Mouse (Mus musculus): ENCODE data around the gene Pcbp1. TPM values are rescaled to one million over a fixed set of nuclear protein-coding genes. Genes with fewer than 3 reads are reported as not detected.
A peak's percentile ranks its signal among the peaks of the same experiment; 100 is the strongest.

Pcbp1 gene
- polyA plus RNA-seq, 1 experiment from 2014 or later: 313 TPM

GRCm38 (mm10) chr6:86488149-86488485 is 38.0 kb downstream of the Pcbp1 start:
- WGBS: 19% methylated on average over 3 of the region's 3 CpGs

GRCm38 (mm10) chr6:86487358-86488148 is 38.6 kb downstream of the Pcbp1 start:
- no peaks in the 10 kb centered on the region for H3K36me3 ChIP-seq
- peak overlapping the region; percentile 18 for H3K4me3 ChIP-seq
- peak overlapping the region; percentile 92 for H3K27ac ChIP-seq
- peaks cover 21% of the 10 kb centered on the region for H3K4me1 ChIP-seq (replicated peaks)
- no peaks in the 10 kb centered on the region for H3K9me3 ChIP-seq (replicated peaks)
- peak; percentile 89 for ATAC-seq (replicated peaks; ENCODE audit: insufficient number of reproducible peaks, insufficient read depth, low FRiP score, low read depth)
- H3K27me3 ChIP-seq: no peaks in the 10 kb centered on the region
- H3K4me2 ChIP-seq: peak overlapping the region; percentile 50
- WGBS: 10% methylated on average over 24 of the region's 24 CpGs
- peak overlapping the region; percentile 42 for H3K9ac ChIP-seq

More at GRCm38 (mm10) chr6:86488149-86488485, 38.0 kb downstream of the Pcbp1 start:
- H3K4me3 ChIP-seq: peak overlapping the region; percentile 18; the same call in 1 of the 2 replicates
- peak overlapping the region; percentile 92 for H3K27ac ChIP-seq
- H3K27me3 ChIP-seq: no peaks in the 10 kb centered on the region
- peaks cover 21% of the 10 kb centered on the region for H3K4me1 ChIP-seq (replicated peaks)
- H3K4me2 ChIP-seq: peak overlapping the region; percentile 50
- no peaks in the 10 kb centered on the region for H3K9me3 ChIP-seq (replicated peaks)
- H3K36me3 ChIP-seq: no peaks in the 10 kb centered on the region
- peak overlapping the region; percentile 42 for H3K9ac ChIP-seq
- ATAC-seq (replicated peaks; ENCODE audit: insufficient number of reproducible peaks, insufficient read depth, low FRiP score, low read depth): 0 out of 2 replicates have a peak, but pooled peaks have one; percentile 4

- no peaks in the 10 kb centered on the region for H3K9me3 ChIP-seq (replicated peaks)
- H3K9ac ChIP-seq: no peak overlapping the region
- no peak for ATAC-seq (replicated peaks; ENCODE audit: insufficient number of reproducible peaks, insufficient read depth, low FRiP score, low read depth)
- H3K27ac ChIP-seq: no peak overlapping the region; the same call in 1 of the 2 replicates
- no peaks in the 10 kb centered on the region for H3K27me3 ChIP-seq
- no peaks in the 10 kb centered on the region for H3K36me3 ChIP-seq
- WGBS: 79% methylated on average over 7 of the region's 7 CpGs
- no peak overlapping the region for H3K4me2 ChIP-seq
- H3K4me3 ChIP-seq: no peak overlapping the region
- peaks cover 29% of the 10 kb centered on the region for H3K4me1 ChIP-seq (replicated peaks)
Measured at GRCm38 (mm10) chr6:86485943-86486640, 40.0 kb downstream of the Pcbp1 start.

DNA sequence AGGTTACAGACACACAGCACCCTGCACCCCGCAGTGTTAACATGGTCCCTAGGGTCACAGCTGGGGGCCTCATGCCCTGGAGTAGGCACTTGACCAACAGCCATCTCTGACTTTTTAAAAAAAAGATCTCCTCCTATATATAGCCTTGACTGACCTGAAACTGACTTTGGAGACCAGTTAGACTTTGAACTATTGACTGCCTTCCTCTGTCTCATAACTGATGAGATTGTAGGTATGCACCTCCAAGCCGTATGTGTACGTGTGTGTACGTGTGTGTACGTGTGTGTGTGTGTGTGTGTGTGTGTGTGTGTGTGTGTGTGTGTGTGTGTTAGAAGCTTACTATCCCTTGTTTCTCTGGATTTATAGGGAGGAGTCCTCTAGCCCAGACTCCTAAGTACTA is 44.2 kb downstream of the Pcbp1 start:
- no peak for ATAC-seq (replicated peaks; ENCODE audit: insufficient number of reproducible peaks, insufficient read depth, low FRiP score, low read depth)
- Histone ChIP-seq H3K9ac (no peak overlapping the region), H3K36me3 (no peaks in the 10 kb centered on the region), H3K4me2 (no peak overlapping the region), H3K27me3 (no peaks in the 10 kb centered on the region), H3K9me3 (replicated peaks) (no peaks in the 10 kb centered on the region), H3K4me1 (replicated peaks) (peaks cover 55% of the 10 kb centered on the region), H3K4me3 (no peak overlapping the region), H3K27ac (no peak overlapping the region)
- WGBS: 80% methylated on average over 5 of the region's 5 CpGs

GRCm38 (mm10) chr6:86480189-86480831 is 45.8 kb downstream of the Pcbp1 start:
- peak overlapping the region; percentile 13; the same call in 1 of the 2 replicates for H3K4me3 ChIP-seq
- 0 out of 2 replicates have a peak overlapping the region, but pooled peaks have one; percentile 32 for H3K9ac ChIP-seq
- peak overlapping the region; percentile 56 for H3K4me2 ChIP-seq
- H3K27ac ChIP-seq: peak overlapping the region; percentile 84
- no peaks in the 10 kb centered on the region for H3K27me3 ChIP-seq
- H3K4me1 ChIP-seq (replicated peaks): peaks cover 66% of the 10 kb centered on the region
- no peaks in the 10 kb centered on the region for H3K36me3 ChIP-seq
- no peaks in the 10 kb centered on the region for H3K9me3 ChIP-seq (replicated peaks)
- WGBS: 26% methylated on average over 9 of the region's 9 CpGs
- no peak for ATAC-seq (replicated peaks; ENCODE audit: insufficient number of reproducible peaks, insufficient read depth, low FRiP score, low read depth)

DNA sequence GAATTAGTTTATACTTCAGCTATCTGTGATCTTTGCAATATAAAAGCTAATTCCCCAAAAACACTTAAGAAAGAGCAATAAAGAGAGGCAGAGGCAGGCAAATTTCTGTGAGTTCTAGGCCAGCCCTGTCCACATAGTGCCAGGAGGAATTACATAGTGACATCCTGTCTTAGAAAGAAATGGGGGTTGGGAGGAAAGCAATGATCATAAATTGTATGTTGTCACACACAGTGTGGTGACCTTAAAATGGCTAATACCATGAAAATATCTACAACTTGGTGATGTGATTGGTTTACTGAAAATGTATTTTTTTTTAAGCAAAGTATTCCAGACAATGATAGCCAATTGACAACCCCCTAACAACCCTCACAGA is 46.3 kb downstream of the Pcbp1 start:
- peak overlapping the region; percentile 56 for H3K4me2 ChIP-seq
- no peak overlapping the region for H3K4me3 ChIP-seq
- H3K27ac ChIP-seq: peak overlapping the region; percentile 84
- H3K27me3 ChIP-seq: no peaks in the 10 kb centered on the region
- H3K9ac ChIP-seq: no peak overlapping the region
- H3K36me3 ChIP-seq: no peaks in the 10 kb centered on the region
- H3K9me3 ChIP-seq (replicated peaks): no peaks in the 10 kb centered on the region
- H3K4me1 ChIP-seq (replicated peaks): peaks cover 71% of the 10 kb centered on the region
- no peak for ATAC-seq (replicated peaks; ENCODE audit: insufficient number of reproducible peaks, insufficient read depth, low FRiP score, low read depth)

- Histone ChIP-seq H3K4me3 (no peak overlapping the region), H3K4me2 (no peak overlapping the region), H3K36me3 (no peaks in the 10 kb centered on the region), H3K4me1 (replicated peaks) (peaks cover 68% of the 10 kb centered on the region), H3K27ac (peak overlapping the region; percentile 84), H3K27me3 (no peaks in the 10 kb centered on the region), H3K9ac (no peak overlapping the region), H3K9me3 (replicated peaks) (no peaks in the 10 kb centered on the region)
- peak; percentile 44; the same call in 1 of the 2 replicates for ATAC-seq (replicated peaks; ENCODE audit: insufficient number of reproducible peaks, insufficient read depth, low FRiP score, low read depth)
- 61% methylated on average over 3 of the region's 3 CpGs for WGBS
Measured at GRCm38 (mm10) chr6:86479311-86479710, 46.8 kb downstream of the Pcbp1 start.

DNA sequence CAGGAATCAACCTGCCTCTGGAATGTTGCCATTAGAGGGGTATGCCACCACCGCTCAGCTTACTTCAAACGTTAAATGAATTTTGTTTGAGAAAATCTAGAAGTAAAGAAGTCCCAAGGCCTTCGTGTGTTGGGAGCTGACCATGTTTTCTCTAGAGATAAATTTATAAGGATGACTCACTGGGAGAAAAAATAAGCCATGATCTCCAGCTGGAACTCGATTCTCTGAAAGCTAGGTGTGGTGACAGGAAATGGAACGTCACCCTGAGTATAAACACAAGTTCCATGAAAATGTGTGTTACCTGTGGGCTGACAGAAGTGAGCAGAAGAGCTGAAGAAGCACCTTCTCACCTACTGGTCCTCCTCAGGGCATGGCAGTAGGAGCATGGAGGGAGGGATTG is 49.2 kb downstream of the Pcbp1 start:
- H3K9ac ChIP-seq: no peak overlapping the region
- no peak for ATAC-seq (replicated peaks; ENCODE audit: insufficient number of reproducible peaks, insufficient read depth, low FRiP score, low read depth)
- H3K4me1 ChIP-seq (replicated peaks): peaks cover 80% of the 10 kb centered on the region
- no peaks in the 10 kb centered on the region for H3K36me3 ChIP-seq
- no peaks in the 10 kb centered on the region for H3K27me3 ChIP-seq
- 60% methylated on average over 5 of the region's 5 CpGs for WGBS
- H3K4me2 ChIP-seq: no peak overlapping the region
- H3K4me3 ChIP-seq: no peak overlapping the region
- no peaks in the 10 kb centered on the region for H3K9me3 ChIP-seq (replicated peaks)
- no peak overlapping the region; the same call in 1 of the 2 replicates for H3K27ac ChIP-seq

DNA sequence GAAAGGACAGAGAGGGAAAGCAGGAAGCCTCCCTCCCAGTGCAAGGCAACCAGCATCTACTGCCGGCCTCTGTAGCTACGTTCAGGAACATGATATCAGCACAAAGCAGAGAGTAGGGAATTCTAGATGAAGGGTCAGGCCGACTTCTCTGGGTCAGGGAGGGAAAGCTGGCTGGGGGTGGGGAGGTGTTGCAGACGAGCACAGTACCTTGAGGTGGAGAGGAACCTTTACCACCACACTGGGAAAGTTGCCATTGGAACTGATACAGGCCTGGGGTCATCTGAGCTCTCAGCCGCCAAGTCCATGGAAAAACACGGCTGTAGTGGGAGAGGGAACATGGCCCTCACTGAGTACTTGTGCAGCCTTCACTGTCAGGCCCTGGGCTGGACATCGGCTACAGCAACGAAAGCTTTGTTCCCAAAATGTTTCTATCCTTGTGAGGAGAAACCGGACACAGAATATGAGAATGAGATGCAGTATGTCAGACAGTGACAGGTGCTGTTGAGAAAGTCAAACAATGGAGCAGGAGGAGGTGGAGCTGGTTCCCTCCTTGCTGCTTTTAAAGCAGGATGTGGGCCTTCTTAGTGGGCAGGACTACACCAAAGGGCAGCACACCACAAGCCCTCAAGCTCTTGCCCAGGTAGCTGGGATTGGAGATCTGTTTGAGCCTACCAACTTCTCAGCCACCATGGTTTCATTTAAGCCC is 50.5 kb downstream of the Pcbp1 start:
- peaks cover 74% of the 10 kb centered on the region for H3K4me1 ChIP-seq (replicated peaks)
- no peak for ATAC-seq (replicated peaks; ENCODE audit: insufficient number of reproducible peaks, insufficient read depth, low FRiP score, low read depth)
- no peak overlapping the region for H3K4me3 ChIP-seq

DNA sequence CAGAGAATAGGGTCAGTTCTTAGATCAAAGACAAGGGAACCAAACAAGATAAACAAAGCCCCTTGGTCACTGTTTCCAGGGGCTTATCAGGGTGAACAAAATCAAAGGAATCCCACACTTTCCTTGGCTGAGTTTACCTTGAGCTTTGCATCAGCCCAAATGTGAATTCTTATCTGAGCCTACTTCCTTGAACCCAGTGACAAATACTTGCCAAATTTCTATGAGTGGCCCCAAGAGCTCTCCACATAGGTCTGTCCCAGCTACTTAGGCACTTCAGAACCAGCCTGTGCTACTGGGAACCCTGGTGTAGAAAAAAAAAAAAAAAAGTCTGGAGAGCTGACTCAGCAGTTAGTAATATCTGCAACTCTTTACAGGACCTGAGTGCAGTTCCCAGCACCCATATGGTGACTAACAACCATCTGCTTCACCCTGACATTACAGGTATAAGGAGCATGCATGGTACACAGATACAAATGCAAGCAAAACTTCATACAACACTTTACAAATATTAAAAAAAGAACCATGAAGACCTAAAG is 51.4 kb downstream of the Pcbp1 start:
- Histone ChIP-seq H3K4me2 (no peak overlapping the region), H3K27ac (peak overlapping the region; percentile 81), H3K4me3 (no peak overlapping the region), H3K4me1 (replicated peaks) (peaks cover 66% of the 10 kb centered on the region), H3K36me3 (peaks cover 3% of the 10 kb centered on the region), H3K9ac (no peak overlapping the region), H3K27me3 (no peaks in the 10 kb centered on the region), H3K9me3 (replicated peaks) (no peaks in the 10 kb centered on the region)
- ATAC-seq (replicated peaks; ENCODE audit: insufficient number of reproducible peaks, insufficient read depth, low FRiP score, low read depth): no peak

More for the DNA sequence above, 50.5 kb downstream of the Pcbp1 start:
- Histone ChIP-seq H3K27ac (peak overlapping the region; percentile 81), H3K36me3 (no peaks in the 10 kb centered on the region), H3K9ac (0 out of 2 replicates have a peak overlapping the region, but pooled peaks have one; percentile 3), H3K9me3 (replicated peaks) (no peaks in the 10 kb centered on the region), H3K4me2 (no peak overlapping the region), H3K27me3 (no peaks in the 10 kb centered on the region)
- 37% methylated on average over 9 of the region's 9 CpGs for WGBS
